Mouse (Mus musculus) bone marrow macrophage, adult 2 months (primary cell): ENCODE measurements around the gene Fam71f1.

Experiments
- CTCF ChIP-seq: IDR thresholded peaks from 2 replicates; pipeline ENCODE4 v1.5.1; 2012; ENCODE audit warnings: low read depth, mild to moderate bottlenecking, low read length, moderate library complexity
- POLR2A ChIP-seq: IDR thresholded peaks from 2 replicates; pipeline ENCODE4 v1.6.1; 2012; ENCODE audit warnings: mild to moderate bottlenecking, low read depth, low read length, borderline replicate concordance

- TF ChIP-seq CTCF (no peak), POLR2A (no peak)
These were observed 44.2 kb downstream of the Fam71f1 start for GRCm38 (mm10) chr6:29363129-29363515.
